Mouse (Mus musculus) thymus, adult 2 months (tissue): ENCODE results near the gene Fcrlb.

Experiments used
- CTCF ChIP-seq: fragments of 200-500 bp; IDR thresholded peaks from 2 replicates; pipeline ENCODE4 v1.5.1; 2012; ENCODE audit warnings: mild to moderate bottlenecking, control low read depth, low read length, moderate library complexity, borderline replicate concordance; ENCODE audit not compliant: control insufficient read depth, poor library complexity, insufficient read depth; ENCODE audit errors: extremely low read depth
- POLR2A ChIP-seq: fragments of 200-500 bp; IDR thresholded peaks from 2 replicates; pipeline ENCODE4 v1.6.1; 2012; ENCODE audit warnings: mild to moderate bottlenecking, low read length, control low read depth, moderate library complexity; ENCODE audit not compliant: control insufficient read depth, poor library complexity, insufficient read depth; ENCODE audit errors: extremely low read depth

- TF ChIP-seq POLR2A (no peak), CTCF (no peak)
Observed at GRCm38 (mm10) chr1:170882915-170883485, 29.7 kb downstream of the Fcrlb start.
